Mouse (Mus musculus) hindlimb bud, embryonic 11.5 days (tissue): ENCODE measurements around the gene Meaf6.
A peak's percentile ranks its signal among the peaks of the same experiment; 100 is the strongest.

Experiments used
- DNase-seq: peaks from one replicate; pipeline ENCODE4 v3.0.0-alpha.2; 2012; ENCODE audit warnings: low read depth, low spot score; ENCODE audit errors: extremely low spot score

The Meaf6 gene

GRCm38 (mm10) chr4:125138321-125138720, 53.4 kb downstream of the Meaf6 start:
- DNase-seq: no peak

DNA sequence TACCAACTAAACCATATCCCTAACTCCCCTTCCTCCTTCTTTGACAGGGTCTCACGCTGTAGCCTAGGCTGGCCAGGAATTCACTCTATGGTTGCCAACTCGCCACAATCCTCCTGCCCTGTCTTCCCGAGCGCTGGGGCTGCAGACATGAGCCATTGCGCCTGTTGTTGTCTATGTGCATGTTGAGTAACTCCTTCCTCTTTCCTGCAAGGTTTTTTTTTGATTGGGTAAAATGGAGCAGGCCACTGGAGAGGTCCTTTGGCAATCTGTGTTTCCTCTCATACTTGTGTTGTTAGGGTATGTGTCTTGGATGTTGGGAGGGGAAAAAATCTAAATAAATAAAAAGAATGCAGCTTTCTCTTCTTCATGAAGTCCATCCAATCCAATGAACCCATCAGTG, 59.3 kb downstream of the Meaf6 start:
- no peak for DNase-seq

DNA sequence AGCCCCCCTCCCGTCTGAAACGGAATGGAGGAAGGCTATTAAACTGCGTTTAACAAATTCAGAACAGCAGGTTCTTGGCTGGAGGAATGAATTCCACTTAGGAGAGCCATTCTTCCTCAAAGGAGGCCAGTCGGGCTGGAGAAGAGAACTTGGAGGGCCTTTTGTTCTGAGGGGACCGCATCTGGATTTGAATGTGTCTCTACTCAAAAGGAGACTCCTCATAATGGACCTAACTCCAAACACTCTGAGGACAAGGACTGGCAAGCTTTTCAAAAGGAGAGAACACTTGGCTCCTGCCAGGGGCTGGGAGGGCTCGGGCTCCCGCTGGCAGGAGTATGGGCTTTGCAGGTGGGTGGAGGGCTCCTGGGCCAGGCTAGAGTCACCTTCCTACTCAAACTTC, 59.7 kb downstream of the Meaf6 start:
- DNase-seq: no peak

DNA sequence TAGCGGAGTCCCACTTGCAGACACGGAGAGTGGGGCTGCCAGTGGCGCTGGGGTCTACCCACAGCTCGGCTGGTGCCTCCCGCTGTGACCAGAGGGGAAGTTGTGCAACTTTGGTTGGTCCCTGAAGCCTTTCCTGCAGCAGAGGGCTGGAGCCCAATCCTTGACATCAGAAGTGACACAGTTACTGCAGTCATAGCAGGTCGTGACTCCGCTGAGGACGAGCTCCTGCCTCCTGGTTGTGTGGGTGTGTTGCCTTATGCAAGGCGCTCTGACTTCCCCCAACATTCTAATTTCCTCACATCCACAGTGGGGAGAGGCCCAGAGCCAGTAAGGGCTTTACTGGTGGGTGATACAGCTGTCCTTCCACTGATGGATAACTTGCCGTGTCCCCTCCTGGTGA, 60.3 kb downstream of the Meaf6 start:
- DNase-seq: no peak

GRCm38 (mm10) chr4:125147970-125148369, 63.0 kb downstream of the Meaf6 start:
- DNase-seq: no peak

GRCm38 (mm10) chr4:125149460-125149859, 64.5 kb downstream of the Meaf6 start:
- DNase-seq: no peak

- no peak for DNase-seq
Observed at GRCm38 (mm10) chr4:125152469-125152868, 67.5 kb downstream of the Meaf6 start.

GRCm38 (mm10) chr4:125153659-125154241, 68.8 kb downstream of the Meaf6 start:
- DNase-seq: no peak

- no peak for DNase-seq
Observed at GRCm38 (mm10) chr4:125155646-125156045, 70.7 kb downstream of the Meaf6 start.

- no peak for DNase-seq
Observed at GRCm38 (mm10) chr4:125157322-125157721, 72.4 kb downstream of the Meaf6 start.

- DNase-seq: no peak
Observed at GRCm38 (mm10) chr4:125158081-125158480, 73.1 kb downstream of the Meaf6 start.

DNA sequence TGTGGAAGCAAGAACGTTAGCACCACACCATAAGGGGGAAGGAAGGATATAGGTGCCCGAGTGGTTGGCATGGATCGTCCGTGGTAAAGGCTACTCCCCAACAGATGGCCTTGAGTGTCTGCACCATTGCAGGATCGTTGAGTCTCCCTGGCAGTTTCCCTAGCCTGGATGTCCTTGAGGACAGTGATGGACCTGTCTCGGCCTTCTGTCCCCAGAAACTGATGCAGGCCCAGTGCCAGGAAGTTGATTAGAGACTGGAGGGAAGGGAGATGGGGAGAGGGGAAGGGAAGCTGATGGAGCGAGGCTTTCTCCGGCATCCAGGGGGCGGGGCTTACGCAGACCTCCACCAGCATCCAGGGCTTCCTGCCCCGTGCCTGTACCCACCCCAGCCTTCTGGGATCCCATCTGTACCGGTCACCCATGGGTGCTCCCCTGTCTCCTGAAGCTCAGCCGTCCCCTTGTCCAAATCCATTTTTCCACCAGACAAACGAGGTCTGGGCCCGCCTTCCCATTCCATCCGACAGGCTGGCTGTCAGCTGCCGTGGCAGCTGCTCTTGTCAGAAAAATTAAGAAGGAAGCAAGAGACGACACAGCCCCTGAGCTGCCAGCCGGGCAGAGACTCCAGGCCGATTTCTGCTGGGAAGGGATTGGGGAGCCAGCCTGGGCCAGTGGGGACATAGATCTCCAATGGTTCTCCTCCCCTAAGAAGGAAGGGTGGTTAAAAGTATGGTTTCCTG, 73.8 kb downstream of the Meaf6 start:
- DNase-seq: no peak

- DNase-seq: peak; percentile 52
Observed at GRCm38 (mm10) chr4:125160320-125160950, 75.5 kb downstream of the Meaf6 start.

GRCm38 (mm10) chr4:125160951-125161331, 76.0 kb downstream of the Meaf6 start:
- DNase-seq: no peak

GRCm38 (mm10) chr4:125161392-125161791, 76.5 kb downstream of the Meaf6 start:
- DNase-seq: no peak

DNA sequence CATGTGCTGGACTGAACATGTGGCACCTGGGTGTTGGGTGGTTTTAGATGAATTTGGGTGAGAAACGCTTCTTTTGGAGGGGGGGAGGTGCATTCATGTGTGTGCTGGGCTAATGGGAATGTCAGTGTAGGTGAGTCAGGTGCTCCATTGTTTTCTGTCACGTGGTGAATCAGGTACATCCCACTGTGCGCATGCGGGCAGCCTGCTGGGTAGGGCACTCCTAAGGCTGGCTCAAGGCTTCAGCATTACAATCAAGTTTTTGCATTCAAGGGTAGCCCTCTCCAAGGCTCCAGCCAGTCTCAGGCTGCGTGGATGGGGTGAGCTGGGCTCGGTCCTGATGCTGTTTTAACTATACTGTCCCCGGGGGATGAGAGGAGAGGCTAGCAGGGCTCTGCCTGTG, 77.8 kb downstream of the Meaf6 start:
- DNase-seq: no peak
